Mouse (Mus musculus): ENCODE data around the gene Tmem220.
"Not testable (repeated sequence)": the region's sequence is repeated elsewhere in the genome, so short reads cannot be mapped to it uniquely, and the experiment has no call there.

Gene Tmem220

DNA sequence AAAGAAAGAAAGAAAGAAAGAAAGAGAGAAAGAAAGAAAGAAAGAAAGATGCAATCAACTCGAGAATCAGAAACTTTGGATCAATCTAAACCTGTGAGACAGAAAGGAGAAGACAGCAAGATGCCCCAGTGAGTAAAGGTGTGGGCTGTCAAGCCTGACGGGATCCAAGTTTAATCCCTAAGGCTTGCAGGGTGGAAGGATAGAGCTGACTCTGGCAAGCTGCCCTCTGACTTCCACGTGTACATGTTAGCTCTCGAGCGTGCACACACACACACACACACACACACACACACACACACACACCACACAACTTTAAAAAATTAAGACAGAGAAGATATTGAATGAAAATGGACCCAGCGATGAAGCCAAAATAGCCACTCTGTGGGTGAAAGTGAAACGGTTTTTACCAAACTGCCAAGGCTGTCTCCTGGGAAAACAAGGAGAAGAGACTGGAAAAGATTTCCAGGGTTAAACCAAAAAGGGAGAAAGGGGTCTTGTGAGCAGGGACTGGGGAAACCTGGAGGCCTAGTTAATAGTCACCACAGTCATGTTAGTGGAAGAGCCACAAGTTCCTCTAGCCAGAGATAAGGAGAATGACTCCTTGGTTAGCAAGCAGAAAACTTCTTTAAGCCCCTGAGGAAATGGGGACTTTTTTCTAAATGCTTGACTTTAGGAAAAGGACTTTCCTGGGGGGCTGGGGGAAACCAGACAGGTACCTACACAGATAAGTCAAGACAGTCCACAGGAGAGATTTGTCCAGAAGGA is 5.1 kb upstream of the Tmem220 start:
- no peak for DNase-seq (ENCODE audit: low spot score)

DNA sequence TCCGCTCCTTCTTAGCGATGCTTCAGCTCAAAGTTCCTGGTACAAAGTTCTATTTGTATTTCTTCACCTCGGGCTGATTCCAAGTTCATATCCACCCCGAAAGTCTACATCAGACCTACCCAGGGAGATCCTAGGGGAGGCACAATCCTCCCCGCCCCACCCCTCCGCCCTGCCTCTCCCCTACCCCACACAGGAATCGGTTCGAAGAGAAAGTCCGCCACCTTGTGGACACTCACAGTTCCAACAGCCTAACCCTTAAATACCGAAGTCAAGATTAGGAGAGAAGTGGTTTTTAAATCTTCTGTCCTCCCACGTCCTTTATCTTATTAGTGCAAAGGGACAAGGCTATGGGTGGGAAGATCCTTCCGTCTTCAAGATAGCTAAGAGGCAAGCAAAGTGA is 4.0 kb upstream of the Tmem220 start:
- DNase-seq (ENCODE audit: low spot score) = peak; percentile 35

- no peak for DNase-seq (ENCODE audit: low spot score)
Observed at GRCm38 (mm10) chr11:67022354-67023115, 2.4 kb upstream of the Tmem220 start.

- DNase-seq (ENCODE audit: low spot score) = not testable (repeated sequence)
Observed at GRCm38 (mm10) chr11:67023191-67023590, 1.8 kb upstream of the Tmem220 start.

GRCm38 (mm10) chr11:67023802-67024340 is 1.1 kb upstream of the Tmem220 start:
- DNase-seq (ENCODE audit: low spot score) = no peak

- DNase-seq (ENCODE audit: low spot score) = no peak
Observed at GRCm38 (mm10) chr11:67030904-67031602, 6.1 kb downstream of the Tmem220 start.

- no peak for DNase-seq (ENCODE audit: low spot score)
Observed at GRCm38 (mm10) chr11:67031603-67031915, 6.6 kb downstream of the Tmem220 start.

GRCm38 (mm10) chr11:67034775-67035485 is 10.0 kb downstream of the Tmem220 start:
- no peak for DNase-seq (ENCODE audit: low spot score)

DNA sequence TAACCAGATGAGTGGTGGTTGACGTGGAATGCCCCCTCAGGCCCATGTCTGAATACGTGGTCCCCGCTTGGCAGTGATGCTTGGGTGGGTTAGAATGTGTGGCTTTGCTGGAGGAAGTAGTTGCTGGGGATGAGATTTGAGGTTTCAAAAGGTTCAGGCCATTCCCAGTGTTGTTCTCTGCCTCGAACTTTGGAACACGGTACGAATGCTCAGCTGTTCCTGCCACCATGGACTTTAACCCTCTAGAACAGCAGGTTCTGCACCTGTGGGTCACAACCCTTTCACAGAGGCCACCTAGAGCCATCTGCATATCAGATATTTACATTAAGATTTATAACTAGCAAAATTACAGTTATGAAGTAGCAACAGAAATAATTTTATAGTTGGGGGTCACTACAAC is 11.3 kb downstream of the Tmem220 start:
- DNase-seq (ENCODE audit: low spot score) = no peak

DNA sequence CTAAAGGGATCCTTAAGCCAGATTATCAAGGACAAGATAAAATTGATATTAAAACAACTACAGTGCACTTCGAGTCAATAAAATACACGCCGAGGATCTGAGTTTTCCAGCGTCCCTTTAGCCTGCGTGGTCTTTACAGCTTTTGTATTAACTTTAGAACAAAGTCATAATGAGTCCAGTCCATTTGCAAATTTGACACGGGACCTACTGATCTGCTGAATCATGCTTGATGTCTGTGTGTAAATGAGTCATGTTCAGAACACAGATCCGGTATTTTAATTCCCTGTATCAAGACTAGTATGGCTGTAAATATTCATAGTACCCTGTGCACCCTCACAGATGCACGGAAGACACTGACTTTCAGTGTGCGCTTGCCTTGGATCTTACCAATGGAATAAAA is 11.9 kb downstream of the Tmem220 start:
- DNase-seq (ENCODE audit: low spot score) = no peak

GRCm38 (mm10) chr11:67039799-67040198 is 14.8 kb downstream of the Tmem220 start:
- DNase-seq (ENCODE audit: low spot score) = no peak

GRCm38 (mm10) chr11:67040483-67040882 is 15.5 kb downstream of the Tmem220 start:
- no peak for DNase-seq (ENCODE audit: low spot score)

- no peak for DNase-seq (ENCODE audit: low spot score)
Observed at GRCm38 (mm10) chr11:67043007-67043406, 18.1 kb downstream of the Tmem220 start.

GRCm38 (mm10) chr11:67044959-67045358 is 20.0 kb downstream of the Tmem220 start:
- no peak for DNase-seq (ENCODE audit: low spot score)

DNA sequence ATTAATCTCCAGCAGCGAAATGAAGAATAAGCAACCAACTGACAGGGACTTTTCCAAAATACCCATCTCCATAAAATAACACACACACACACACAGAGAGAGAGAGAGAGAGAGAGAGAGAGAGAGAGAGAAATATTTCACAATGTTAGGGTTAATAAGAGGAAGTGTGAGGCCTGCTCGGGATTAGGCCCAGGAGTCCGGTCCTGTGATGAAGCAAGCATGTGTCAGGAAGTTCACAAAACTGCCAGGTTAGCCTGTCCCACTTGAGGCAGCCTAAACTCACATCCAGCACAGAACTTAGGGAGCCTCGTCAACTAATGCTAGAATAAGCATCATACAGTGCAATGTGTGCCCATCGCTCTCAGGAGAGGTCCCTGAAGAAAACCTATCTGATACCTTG is 22.2 kb downstream of the Tmem220 start:
- DNase-seq (ENCODE audit: low spot score) = no peak

- no peak for DNase-seq (ENCODE audit: low spot score)
Observed at GRCm38 (mm10) chr11:67048496-67048895, 23.5 kb downstream of the Tmem220 start.

DNA sequence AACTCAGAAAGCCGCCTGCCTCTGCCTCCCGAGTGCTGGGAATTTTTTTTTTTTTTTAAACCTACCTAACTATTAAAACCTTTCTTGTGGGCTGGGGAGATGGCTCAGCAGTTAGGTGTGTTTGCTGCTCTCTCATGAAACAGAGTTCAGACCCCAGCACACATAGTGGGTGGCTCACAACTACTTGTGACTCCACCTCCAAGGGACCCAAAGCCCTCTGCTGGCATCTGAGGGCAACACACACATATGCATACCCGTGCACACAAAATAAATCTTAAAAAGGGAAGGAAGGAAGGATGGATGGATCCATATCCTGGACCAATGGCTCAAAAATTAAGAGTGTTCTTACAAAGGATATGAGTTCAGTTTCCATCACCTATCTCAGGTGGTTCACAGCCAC is 24.3 kb downstream of the Tmem220 start:
- DNase-seq (ENCODE audit: low spot score) = no peak

DNA sequence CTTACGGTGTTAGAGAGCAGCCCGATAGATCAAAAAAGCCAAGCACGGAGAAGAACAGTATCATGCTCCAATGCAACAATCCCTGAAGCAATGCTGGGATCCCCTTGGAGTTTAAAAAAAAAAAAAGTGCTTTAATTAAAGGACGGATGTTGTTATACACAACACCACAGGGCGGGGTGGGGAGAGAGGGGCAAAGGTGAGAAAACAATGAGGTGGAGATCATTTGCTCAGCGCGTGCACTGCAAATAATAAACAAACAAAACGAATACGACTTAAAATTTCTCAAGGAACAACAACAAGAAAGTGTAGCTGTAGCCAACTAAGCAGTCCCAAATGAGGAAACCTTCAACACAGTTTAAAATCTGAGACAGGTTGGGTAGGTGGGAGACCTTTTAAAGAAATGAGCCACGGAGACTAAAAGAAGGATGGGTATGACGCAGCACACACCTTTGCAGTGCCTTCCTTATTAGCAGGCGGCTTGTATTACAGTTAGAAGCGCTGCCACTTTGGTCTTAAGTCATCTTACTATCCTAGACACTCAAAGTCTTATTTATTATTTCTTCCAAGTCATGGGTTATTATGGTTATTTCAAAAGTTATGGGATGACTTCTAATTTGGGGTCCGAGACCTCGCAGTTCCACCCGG is 26.8 kb downstream of the Tmem220 start:
- no peak for DNase-seq (ENCODE audit: low spot score)

- DNase-seq (ENCODE audit: low spot score) = peak; percentile 75
Observed at GRCm38 (mm10) chr11:67052321-67052952, 27.5 kb downstream of the Tmem220 start, which contains the start of the genes Adprm and Sco1. Gene Adprm, minus strand, starts transcription at chr11:67052594. Gene Sco1, plus strand, starts transcription at chr11:67052670.

DNA sequence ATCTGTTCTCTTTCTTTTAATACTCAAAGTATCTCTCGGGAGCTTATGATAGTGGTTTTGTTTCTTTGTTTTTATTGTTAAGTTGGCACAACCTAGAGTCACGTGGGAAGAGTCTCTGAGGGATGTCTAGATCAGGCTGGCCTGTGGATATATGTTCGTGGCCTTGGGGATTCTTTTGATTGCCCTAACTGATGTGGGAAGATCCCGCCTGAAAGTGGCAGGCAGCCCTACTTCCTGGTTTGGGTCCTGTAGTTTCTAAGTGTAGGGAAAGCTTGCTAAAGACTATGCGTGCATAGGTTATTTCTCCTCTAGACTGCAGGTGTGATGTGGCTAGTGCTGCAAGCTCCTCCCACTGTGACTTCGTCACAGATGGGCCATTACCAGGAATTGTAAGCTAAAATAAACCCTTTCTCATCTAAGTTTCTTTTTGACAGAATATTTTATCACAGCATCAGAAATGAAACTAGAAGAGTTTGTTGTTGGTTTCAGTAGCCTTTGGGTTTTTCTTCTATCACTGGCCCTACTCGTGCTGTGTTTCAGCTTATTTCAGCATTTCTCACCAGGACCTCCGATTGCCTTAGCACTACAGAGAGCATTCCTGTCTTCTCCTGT is 29.9 kb downstream of the Tmem220 start:
- no peak for DNase-seq (ENCODE audit: low spot score)
